Mouse (Mus musculus) ovary, postnatal 10 days (tissue): ENCODE data around the gene Ddx46.

ENCODE experiments used
- DNase-seq: peaks from one replicate; pipeline ENCODE4 v3.0.0; 2022; ENCODE audit warnings: low spot score

Ddx46 gene

DNA sequence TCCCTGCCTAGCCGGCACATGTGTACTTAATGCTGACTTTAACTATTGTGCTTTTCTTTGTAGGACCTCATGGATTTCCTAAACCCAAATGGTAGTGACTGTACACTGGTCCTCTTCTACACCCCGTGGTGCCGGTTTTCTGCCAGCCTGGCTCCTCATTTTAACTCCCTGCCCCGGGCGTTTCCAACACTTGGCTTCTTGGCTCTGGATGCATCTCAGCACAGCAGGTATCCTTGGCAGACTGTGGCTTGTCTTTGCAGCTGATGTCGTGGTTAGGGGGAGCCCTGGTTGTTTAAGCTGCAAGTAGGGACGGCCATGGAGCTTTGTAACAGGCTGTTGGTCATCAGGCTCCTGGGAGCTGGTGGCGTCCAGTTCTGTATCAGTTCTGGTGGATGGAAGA lies 86.7 kb downstream of the Ddx46 start:
- DNase-seq, result no peak

DNA sequence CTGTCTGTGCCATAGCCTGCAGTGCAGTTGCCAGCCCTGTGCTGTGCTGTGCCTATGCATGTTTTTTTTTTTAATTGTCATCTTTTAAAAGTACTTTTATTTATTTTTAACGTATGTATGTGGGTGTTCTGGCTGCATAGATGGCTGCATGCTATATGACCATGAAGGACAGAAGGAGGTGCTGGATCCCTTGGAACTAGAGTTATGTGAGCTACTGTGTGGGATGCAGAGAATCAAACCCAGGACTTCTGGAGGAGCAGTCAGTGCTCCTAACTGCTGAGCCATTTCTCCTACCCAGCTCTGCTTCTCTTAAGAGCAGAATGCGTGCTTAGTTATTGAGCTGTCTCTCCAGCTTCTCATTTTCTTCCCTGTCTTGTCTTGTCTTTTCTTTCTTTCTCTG lies 87.2 kb downstream of the Ddx46 start:
- no peak for DNase-seq

DNA sequence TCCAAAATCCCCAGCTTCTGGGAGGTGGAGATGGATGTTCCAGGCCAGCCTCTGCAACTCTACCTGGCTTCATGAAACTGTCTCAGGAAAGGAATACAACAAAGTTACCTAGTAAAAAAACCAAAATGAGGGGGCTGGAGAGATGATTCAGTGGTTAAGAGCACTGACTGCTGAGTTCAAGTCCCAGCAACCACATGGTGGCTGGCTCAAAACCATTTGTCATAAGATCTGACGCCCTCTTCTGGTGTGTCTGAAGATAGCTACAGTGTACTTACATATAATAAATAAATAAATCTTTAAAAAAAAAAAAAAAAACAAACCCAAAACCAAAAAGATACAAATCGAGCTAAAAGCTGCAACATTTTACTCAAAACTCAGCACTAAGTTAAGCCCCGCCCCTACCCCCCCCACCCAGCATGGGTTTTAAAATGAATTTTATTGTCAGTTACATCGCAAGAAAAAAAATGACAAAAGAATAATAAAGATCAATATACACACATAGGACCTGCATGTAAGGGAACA lies 91.8 kb downstream of the Ddx46 start:
- no peak for DNase-seq

DNA sequence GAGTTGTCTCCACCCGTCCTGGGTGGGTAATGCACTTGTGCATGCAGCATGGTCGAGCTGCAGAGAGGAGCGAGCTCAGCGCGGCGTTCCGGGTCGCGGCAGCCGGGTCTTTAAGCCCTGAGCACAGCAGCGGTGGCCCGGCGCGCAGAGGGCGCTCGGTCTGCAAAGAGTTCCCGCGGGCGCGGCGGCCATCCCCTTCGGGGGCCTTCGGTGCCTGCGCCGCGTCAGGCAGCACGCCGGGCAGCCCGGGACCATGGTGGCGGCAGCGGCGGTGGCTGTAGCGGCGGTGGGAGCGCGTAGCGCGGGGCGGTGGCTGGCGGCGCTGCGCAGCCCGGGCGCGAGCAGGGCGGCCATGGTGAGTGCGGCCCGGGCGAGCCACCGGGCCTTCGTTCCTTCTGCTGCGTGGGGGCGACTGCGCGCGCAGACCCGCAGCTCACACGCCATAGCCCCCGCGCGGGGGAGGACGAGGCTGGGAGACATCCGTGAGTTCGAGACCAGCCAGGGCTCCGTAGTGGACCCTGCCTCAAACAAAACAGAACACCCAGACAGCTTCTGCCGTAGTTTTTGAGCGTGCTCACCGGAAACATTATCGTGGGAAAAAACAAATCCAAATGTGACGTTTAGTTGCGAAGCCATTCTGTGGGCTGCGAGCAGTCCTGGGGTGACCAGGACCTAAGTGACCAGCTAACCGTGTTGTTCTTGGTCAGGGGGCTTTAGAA lies 92.5 kb downstream of the Ddx46 start, which contains the start of gene Pcbd2:
Gene Pcbd2, plus strand, starts transcription at position 249 of the 719 bp plus-strand sequence.
- peak; percentile 68 for DNase-seq

DNA sequence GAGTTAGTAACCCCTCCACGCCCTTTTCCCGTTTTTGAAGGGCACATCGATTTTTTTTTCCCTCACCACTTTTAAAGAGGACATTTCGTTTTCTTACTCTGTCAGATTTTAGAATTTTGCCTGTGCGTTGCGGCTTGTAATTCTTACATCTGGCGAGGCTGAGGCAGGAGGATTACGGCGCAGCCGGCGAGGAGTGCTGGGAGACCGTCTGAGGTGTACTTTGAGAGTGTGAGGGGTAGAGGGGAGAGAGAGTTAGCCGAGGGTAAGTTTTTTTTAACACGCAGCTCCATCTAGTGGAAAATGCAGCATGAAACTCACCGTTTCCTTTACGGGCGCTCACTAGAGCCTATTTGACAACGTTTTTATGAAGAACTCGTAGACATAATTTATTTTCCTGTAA lies 93.0 kb downstream of the Ddx46 start:
- DNase-seq, result peak; percentile 45

DNA sequence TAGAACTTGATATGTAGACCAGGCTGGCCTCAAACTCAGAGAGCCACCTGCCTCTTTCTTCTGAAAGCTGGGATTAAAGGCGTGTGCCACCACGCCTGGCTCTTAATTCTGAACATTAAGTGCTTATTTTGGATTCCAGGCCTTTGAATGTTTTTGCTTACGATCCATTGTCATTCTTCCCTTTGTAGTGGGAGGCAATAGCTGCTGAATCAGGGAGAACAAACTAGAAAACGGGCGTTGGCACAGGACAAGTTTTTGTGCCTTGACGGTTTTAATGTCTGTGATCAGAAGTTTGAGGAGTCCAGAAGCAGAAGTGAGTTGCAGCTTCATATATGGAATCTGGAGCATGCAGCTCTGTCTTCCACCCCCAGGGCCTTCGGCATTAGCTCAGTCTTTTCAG lies 95.9 kb downstream of the Ddx46 start:
- no peak for DNase-seq
